Mouse (Mus musculus) neural tube, embryonic 14.5 days (tissue): ENCODE results near the gene Slc2a13. TPM values are rescaled to one million over a fixed set of nuclear protein-coding genes. Genes with fewer than 3 reads are reported as not detected.
A peak's percentile ranks its signal among the peaks of the same experiment; 100 is the strongest.

ENCODE experiments used
- ATAC-seq: fragments of 200-750 bp; cut with Nextera tagmentation; 2 replicates; pipeline ENCODE4 v1.8.0; 2017; ENCODE audit warnings: low read depth, mild to moderate bottlenecking, moderate TSS enrichment, moderate library complexity
- H3K27ac ChIP-seq: fragments of 300-500 bp; sonication (generic); 2 replicates; pipeline ENCODE4 v1.5.1; 2014; ENCODE audit warnings: low read depth, mild to moderate bottlenecking, control low read depth, low read length, moderate library complexity, mixed read lengths
- H3K27me3 ChIP-seq: fragments of 300-500 bp; sonication (generic); 2 replicates; pipeline ENCODE4 v1.6.1; 2014; ENCODE audit warnings: low read length; ENCODE audit not compliant: control insufficient read depth, insufficient read depth
- H3K36me3 ChIP-seq: fragments of 300-500 bp; sonication (generic); 2 replicates; pipeline ENCODE4 v1.6.1; 2014; ENCODE audit warnings: low read length, mixed read lengths; ENCODE audit not compliant: control insufficient read depth, insufficient read depth
- H3K4me1 ChIP-seq: fragments of 300-500 bp; sonication (generic); 2 replicates; pipeline ENCODE4 v1.6.1; 2014; ENCODE audit warnings: low read length; ENCODE audit not compliant: control insufficient read depth, insufficient read depth
- H3K4me2 ChIP-seq: fragments of 300-500 bp; sonication (generic); 2 replicates; pipeline ENCODE4 v1.6.1; 2014; ENCODE audit warnings: mild to moderate bottlenecking, low read depth, low read length, control low read depth
- H3K4me3 ChIP-seq: fragments of 300-500 bp; sonication (generic); 2 replicates; pipeline ENCODE4 v1.5.1; 2014; ENCODE audit warnings: low read depth, low read length, control low read depth, mixed read lengths
- H3K9ac ChIP-seq: fragments of 300-500 bp; sonication (generic); replicated peaks from 2 replicates; pipeline ENCODE4 v1.6.1; 2014; ENCODE audit warnings: low read depth, mild to moderate bottlenecking, control low read depth, low read length, mixed read lengths
- H3K9me3 ChIP-seq: fragments of 300-500 bp; sonication (generic); 2 replicates; pipeline ENCODE4 v1.6.1; 2016; ENCODE audit warnings: low read length; ENCODE audit not compliant: control insufficient read depth
- WGBS: fragments of 180-500 bp; shearing (Covaris S2); extraction: QIAGEN DNeasy Blood & Tissue Kit; methylation state at CpG from one replicate; pipeline ENCODE4 v1.1.7; 2014; 5-methylcytosine and 5-hydroxymethylcytosine counted together
- polyA plus RNA-seq: library from polyadenylated mRNA; unstranded; fragments of >200 nt; fragmentation: Nextera tagmentation; extraction: Ambion mirVana; gene quantifications from 2 replicates; pipeline ENCODE4 v1.2.1, GENCODE M21; 2014

Gene Slc2a13
- polyA plus RNA-seq, 1 experiment from 2014 or later: 8.8 TPM

DNA sequence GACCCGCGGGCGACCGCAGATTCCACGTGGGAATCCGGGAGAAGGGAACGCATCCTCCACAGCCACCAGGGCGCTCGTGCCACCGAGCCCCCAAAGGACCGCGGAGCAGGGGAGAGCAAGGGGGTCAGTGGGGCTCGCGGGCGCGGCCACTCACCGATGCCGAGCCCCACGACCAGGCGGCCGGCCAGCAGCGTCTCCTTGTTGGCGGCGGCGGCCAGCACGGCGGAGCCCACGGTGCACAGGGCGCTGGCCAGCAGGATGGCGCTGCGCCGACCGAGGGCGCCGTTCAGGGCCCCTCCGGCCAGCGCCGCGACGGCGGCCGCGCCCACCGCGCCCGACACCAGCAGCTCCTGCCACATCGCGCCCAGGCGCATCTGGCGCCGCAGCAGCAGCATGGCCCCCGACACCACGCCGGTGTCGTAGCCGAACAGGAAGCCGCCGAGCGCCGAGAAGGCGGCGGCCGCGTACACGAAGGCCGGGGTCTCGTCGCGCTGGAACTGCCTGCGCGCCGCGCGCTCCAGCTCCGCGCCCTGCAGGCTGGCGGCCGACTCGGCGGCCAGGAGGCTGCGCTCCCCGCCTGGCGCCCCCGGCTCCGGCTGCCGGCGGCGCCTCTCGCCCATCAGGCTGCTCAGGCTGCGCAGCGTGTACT lies 516 bp downstream of the Slc2a13 start:
- Histone ChIP-seq H3K9me3 (no peaks in the 10 kb centered on the region), H3K4me2 (peak overlapping the region; percentile 89), H3K4me1 (peaks cover 17% of the 10 kb centered on the region; the same call in 1 of the 2 replicates), H3K9ac (peak overlapping the region; percentile 86), H3K4me3 (peak overlapping the region; percentile 84), H3K36me3 (no peaks in the 10 kb centered on the region), H3K27ac (peak overlapping the region; percentile 84), H3K27me3 (no peaks in the 10 kb centered on the region)
- WGBS: under 1% methylated on average over 82 of the region's 91 CpGs
- ATAC-seq: peak; percentile 92

DNA sequence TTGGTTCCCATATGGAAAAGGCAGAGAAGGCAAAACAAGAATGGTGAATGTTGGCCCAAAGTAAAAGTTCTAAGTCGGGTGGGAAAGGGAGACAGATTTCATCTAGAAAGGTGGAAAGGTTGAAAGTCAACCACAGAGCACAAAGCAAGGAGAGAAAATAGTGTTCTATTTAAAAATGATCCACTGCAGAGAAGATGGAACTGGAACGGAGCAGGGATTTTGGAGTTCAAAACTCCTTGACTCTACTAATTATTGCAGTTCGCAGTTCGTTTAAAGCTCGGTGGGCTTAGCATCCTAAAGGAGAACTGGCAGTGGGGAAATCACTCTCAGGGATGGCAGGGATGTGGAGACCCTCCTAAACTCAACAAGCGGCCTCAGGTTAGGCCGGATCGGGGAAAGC lies 1.1 kb downstream of the Slc2a13 start:
- H3K4me3 ChIP-seq: peak overlapping the region; percentile 84
- no peaks in the 10 kb centered on the region for H3K27me3 ChIP-seq
- H3K9ac ChIP-seq: peak overlapping the region; percentile 86
- peaks cover 17% of the 10 kb centered on the region; the same call in 1 of the 2 replicates for H3K4me1 ChIP-seq
- H3K9me3 ChIP-seq: no peaks in the 10 kb centered on the region
- peak overlapping the region; percentile 89 for H3K4me2 ChIP-seq
- ATAC-seq: no peak
- no peak overlapping the region for H3K27ac ChIP-seq
- no peaks in the 10 kb centered on the region for H3K36me3 ChIP-seq
- 7% methylated on average over 8 of the region's 8 CpGs for WGBS

DNA sequence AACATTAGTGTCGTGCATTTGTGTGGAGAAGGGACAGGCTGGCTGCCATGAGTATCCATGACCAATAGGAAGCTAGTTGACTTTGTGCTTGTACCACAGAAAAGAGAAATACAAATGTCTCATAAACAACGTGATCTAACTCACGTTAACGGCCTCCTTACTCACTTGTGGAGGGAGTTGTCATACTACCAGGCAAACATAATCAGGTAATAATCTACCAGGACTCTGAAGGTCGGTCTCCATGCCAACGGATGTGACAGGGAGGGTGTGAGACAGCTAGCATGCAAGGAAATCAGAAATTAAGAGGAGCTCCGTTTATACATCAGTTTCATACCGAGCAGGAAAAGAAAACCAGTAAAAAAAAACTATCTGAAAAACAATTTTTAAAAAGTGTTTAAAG lies 6.3 kb downstream of the Slc2a13 start:
- Histone ChIP-seq H3K36me3 (no peaks in the 10 kb centered on the region), H3K9me3 (no peaks in the 10 kb centered on the region), H3K27ac (no peak overlapping the region), H3K4me1 (peaks cover 12% of the 10 kb centered on the region; the same call in 1 of the 2 replicates), H3K9ac (no peak overlapping the region), H3K4me3 (no peak overlapping the region), H3K4me2 (no peak overlapping the region), H3K27me3 (no peaks in the 10 kb centered on the region)
- ATAC-seq: no peak
- 75% methylated on average over 8 of the region's 8 CpGs for WGBS

DNA sequence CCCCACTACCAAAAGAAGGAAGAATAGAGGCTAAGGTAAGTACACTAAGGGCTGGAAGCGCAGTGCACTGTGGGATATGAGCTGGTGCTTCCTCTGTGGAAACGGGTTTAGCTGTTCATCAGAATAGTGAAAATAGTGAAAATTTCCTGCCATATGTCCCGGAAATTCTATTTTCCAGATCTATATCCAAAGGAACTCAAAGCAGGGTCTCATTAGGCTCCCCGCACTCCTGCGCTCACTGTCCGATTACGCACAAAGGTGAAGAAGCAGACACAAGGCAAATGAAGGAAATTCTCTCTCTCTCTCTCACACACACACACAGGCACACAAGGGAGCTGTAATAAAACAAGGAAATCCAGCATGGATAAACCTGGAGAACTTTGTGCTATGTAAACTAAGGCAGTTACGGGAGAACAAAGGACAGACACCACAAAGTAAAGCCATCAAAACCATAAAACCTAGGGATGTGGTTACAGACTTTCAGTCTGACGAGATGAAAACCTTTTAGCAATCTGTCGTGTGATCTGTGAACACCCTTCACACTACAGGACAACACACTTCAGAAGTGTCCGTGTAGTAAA lies 7.9 kb downstream of the Slc2a13 start:
- no peaks in the 10 kb centered on the region for H3K27me3 ChIP-seq
- no peak overlapping the region for H3K27ac ChIP-seq
- H3K9ac ChIP-seq: no peak overlapping the region
- H3K4me1 ChIP-seq: 0 out of 2 replicates have a peak, but pooled peaks cover 2% of the 10 kb centered on the region
- ATAC-seq: no peak
- 78% methylated on average over 11 of the region's 11 CpGs for WGBS
- no peaks in the 10 kb centered on the region for H3K9me3 ChIP-seq
- H3K36me3 ChIP-seq: no peaks in the 10 kb centered on the region
- H3K4me2 ChIP-seq: no peak overlapping the region
- H3K4me3 ChIP-seq: no peak overlapping the region

DNA sequence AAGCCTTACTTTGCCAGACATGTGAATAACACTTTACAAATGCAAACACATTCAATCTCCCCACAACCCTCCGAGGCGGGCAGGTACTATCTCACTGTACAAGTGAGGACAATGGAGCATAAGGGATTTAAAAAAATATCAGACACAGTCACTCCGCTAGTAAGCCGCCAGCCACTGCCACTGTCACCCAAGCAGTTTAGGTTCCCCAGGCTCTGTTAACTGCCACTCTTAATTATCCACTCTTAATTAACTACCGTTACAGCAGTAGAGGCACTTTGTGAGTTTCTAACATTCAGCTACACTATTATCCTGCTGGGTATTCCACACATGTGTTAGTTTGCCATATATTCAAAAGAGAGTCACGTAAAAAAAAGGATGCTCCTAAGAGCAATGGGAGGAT lies 11.3 kb downstream of the Slc2a13 start:
- Histone ChIP-seq H3K27me3 (no peaks in the 10 kb centered on the region), H3K9ac (no peak overlapping the region), H3K4me3 (no peak overlapping the region), H3K36me3 (no peaks in the 10 kb centered on the region), H3K4me1 (0 out of 2 replicates have a peak, but pooled peaks cover under 1% of the 10 kb centered on the region), H3K4me2 (no peak overlapping the region), H3K9me3 (no peaks in the 10 kb centered on the region), H3K27ac (no peak overlapping the region)
- ATAC-seq: peak; percentile 60; the same call in 1 of the 2 replicates
- 58% methylated on average over 6 of the region's 6 CpGs for WGBS

DNA sequence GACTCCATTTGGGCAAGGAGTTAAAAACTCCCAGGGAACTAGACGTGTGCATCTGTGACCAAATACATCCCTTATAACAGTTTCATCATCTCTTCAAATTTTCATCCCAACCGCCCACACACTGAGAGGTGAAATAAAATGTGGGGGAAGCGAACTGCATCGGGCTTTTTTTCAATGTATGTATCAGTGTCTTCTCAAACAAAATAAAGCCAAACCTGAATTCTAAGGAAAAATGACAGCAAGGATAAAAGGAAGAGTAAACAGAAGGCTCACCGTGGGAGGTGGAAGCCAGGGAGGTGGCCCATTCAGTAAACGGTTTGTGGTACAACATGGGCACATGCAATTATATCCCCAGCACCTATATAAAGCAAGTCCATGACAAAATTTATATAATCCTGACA lies 17.7 kb downstream of the Slc2a13 start:
- Histone ChIP-seq H3K36me3 (no peaks in the 10 kb centered on the region), H3K4me2 (no peak overlapping the region), H3K27me3 (no peaks in the 10 kb centered on the region), H3K4me3 (no peak overlapping the region), H3K9me3 (no peaks in the 10 kb centered on the region), H3K9ac (no peak overlapping the region), H3K27ac (no peak overlapping the region), H3K4me1 (no peaks in the 10 kb centered on the region)
- ATAC-seq: no peak
- 91% methylated on average over 6 of the region's 6 CpGs for WGBS

DNA sequence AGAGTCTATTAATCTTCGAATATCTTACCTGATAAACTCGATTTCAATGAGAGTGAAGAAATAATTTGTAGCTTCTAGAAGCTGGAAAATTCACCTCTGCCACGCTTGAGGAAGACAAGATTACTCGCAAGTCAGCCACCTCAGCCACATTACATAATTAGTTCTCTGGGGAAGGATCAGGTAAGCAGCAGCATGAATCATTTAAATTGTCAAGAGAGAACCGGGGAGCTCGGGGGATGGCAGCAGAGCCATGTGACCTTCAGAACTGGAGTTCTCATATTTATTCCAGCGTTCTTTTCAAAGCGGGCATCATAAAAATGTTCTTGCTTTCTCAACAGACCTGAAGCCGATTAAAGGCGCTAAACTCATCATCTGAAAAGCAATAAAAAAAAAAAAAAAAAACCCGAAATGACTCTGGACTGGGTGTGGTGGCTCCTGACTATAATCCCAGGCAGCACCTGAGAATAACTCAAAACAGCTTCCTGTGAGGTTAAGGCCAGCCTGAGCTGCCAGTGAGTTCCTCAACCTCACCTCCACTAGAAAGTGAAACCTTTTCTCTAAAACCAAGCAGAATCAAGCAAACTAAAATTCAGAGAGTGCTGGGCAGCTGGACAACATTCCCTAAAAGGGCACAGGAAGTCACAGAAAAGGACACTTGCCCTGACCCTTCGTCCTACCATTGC lies 24.3 kb downstream of the Slc2a13 start:
- no peaks in the 10 kb centered on the region for H3K36me3 ChIP-seq
- H3K4me2 ChIP-seq: no peak overlapping the region
- no peaks in the 10 kb centered on the region for H3K4me1 ChIP-seq
- WGBS: 70% methylated on average over 12 of the region's 12 CpGs
- H3K27me3 ChIP-seq: no peaks in the 10 kb centered on the region
- H3K4me3 ChIP-seq: no peak overlapping the region
- no peak for ATAC-seq
- no peaks in the 10 kb centered on the region for H3K9me3 ChIP-seq
- H3K9ac ChIP-seq: no peak overlapping the region
- H3K27ac ChIP-seq: no peak overlapping the region

DNA sequence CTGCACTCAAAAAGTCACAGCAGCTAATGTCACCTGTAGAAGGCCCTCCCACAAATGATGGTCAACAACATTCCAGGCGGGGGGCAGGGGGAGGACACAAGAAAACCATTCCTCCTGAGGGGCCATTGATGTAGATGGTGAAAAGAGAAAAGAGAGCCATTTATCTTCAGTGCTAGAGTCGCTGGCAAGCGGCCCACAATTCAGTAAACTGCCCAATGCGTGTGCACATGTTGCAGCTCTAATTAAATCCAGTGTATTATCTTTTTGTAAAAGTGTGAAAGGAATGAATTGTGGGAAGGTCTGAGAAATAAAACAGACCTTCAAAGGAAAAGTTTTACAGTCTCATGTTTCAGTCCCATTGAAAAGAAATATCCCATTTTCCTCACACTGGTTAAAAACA lies 28.5 kb downstream of the Slc2a13 start:
- H3K27ac ChIP-seq: no peak overlapping the region
- no peak overlapping the region for H3K9ac ChIP-seq
- no peak overlapping the region for H3K4me3 ChIP-seq
- WGBS: 51% methylated on average over 4 of the region's 4 CpGs
- no peak for ATAC-seq
- no peak overlapping the region for H3K4me2 ChIP-seq
- no peaks in the 10 kb centered on the region for H3K27me3 ChIP-seq
- H3K36me3 ChIP-seq: no peaks in the 10 kb centered on the region
- no peaks in the 10 kb centered on the region for H3K9me3 ChIP-seq
- no peaks in the 10 kb centered on the region for H3K4me1 ChIP-seq

DNA sequence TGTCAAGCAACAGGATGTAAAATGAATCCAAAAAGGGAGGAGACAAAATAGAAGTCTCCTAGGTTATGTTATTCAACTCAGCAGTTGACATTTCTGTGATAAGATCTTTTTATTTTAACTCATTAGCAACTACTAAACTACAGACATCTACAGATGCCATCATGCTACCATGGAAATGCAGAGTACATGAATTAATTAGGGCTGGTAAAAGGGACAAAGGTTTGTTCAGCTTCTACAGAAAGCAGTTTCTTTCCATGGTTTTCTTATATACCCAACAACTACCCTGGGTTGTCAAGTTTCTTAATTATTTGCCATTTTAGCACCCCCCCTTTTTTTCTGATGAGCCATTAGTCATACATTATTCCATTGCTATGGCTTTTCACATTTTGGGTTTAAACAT lies 34.6 kb downstream of the Slc2a13 start:
- H3K36me3 ChIP-seq: no peaks in the 10 kb centered on the region
- no peaks in the 10 kb centered on the region for H3K27me3 ChIP-seq
- no peaks in the 10 kb centered on the region for H3K4me1 ChIP-seq
- H3K4me3 ChIP-seq: no peak overlapping the region
- no peak overlapping the region for H3K27ac ChIP-seq
- no peak overlapping the region for H3K4me2 ChIP-seq
- H3K9ac ChIP-seq: no peak overlapping the region
- no peaks in the 10 kb centered on the region for H3K9me3 ChIP-seq
- ATAC-seq: no peak
